Mouse (Mus musculus) regulatory T cell (primary cell): ENCODE measurements around the gene Abcc10.

Experiments used
- in situ Hi-C: fragments of 300-600 bp; cut with MboI, MseI; formaldehyde crosslinking; loops from one replicate; pipeline ENCODE4 v1.15.1; 2025; ENCODE audit warnings: high pct_unique_total_duplicates

The Abcc10 gene

GRCm38 (mm10) chr17:46327906-46328534 lies at the start of gene Abcc10:
Abcc10 (minus strand) TSS chr17:46328352.
- in situ Hi-C loops = no loop called here

GRCm38 (mm10) chr17:46371783-46372182 lies 43.6 kb upstream of the Abcc10 start:
- in situ Hi-C loops = loop anchor here (5.0 kb wide), 1 partner anchor 104 kb away; no protein-coding TSS in a partner anchor

- in situ Hi-C loops = loop anchor here (5.0 kb wide), 1 partner anchor 81 kb away; no protein-coding TSS in a partner anchor
Observed at GRCm38 (mm10) chr17:46351026-46351700, 23.0 kb upstream of the Abcc10 start.

GRCm38 (mm10) chr17:46341208-46341607 lies 13.1 kb upstream of the Abcc10 start:
- in situ Hi-C loops = no loop called here

- in situ Hi-C loops = no loop called here
Observed at GRCm38 (mm10) chr17:46336475-46336874, 8.3 kb upstream of the Abcc10 start.

GRCm38 (mm10) chr17:46328723-46329122 lies 571 bp upstream of the Abcc10 start:
- in situ Hi-C loops = no loop called here

GRCm38 (mm10) chr17:46327413-46327905 lies 693 bp downstream of the Abcc10 start:
- in situ Hi-C loops = no loop called here

GRCm38 (mm10) chr17:46322046-46322823 lies 5.9 kb downstream of the Abcc10 start:
- in situ Hi-C loops = loop anchor here (5.0 kb wide), 1 partner anchor 75 kb away; no protein-coding TSS in a partner anchor

GRCm38 (mm10) chr17:46320492-46320891 lies 7.7 kb downstream of the Abcc10 start:
- in situ Hi-C loops = loop anchor here (5.0 kb wide), 1 partner anchor 77 kb away; no protein-coding TSS in a partner anchor

GRCm38 (mm10) chr17:46315813-46316212 lies 12.3 kb downstream of the Abcc10 start:
- in situ Hi-C loops = no loop called here

- in situ Hi-C loops = no loop called here
Observed at GRCm38 (mm10) chr17:46313135-46313715, 14.9 kb downstream of the Abcc10 start.

GRCm38 (mm10) chr17:46310515-46310914 lies 17.6 kb downstream of the Abcc10 start:
- in situ Hi-C loops = no loop called here

GRCm38 (mm10) chr17:46309835-46310234 lies 18.3 kb downstream of the Abcc10 start:
- in situ Hi-C loops = loop anchor here (10.0 kb wide), 1 partner anchor 585 kb away; no protein-coding TSS in a partner anchor

GRCm38 (mm10) chr17:46306956-46307355 lies 21.2 kb downstream of the Abcc10 start:
- in situ Hi-C loops = loop anchor here (10.0 kb wide), 1 partner anchor 582 kb away; no protein-coding TSS in a partner anchor

- in situ Hi-C loops = loop anchor here (10.0 kb wide), 1 partner anchor 579 kb away; no protein-coding TSS in a partner anchor
Observed at GRCm38 (mm10) chr17:46304184-46304583, 24.0 kb downstream of the Abcc10 start.

GRCm38 (mm10) chr17:46301892-46302291 lies 26.3 kb downstream of the Abcc10 start:
- in situ Hi-C loops = loop anchor here (10.0 kb wide), 1 partner anchor 577 kb away; no protein-coding TSS in a partner anchor

GRCm38 (mm10) chr17:46298220-46298913 lies 29.8 kb downstream of the Abcc10 start:
- in situ Hi-C loops = no loop called here

- in situ Hi-C loops = no loop called here
Observed at GRCm38 (mm10) chr17:46297364-46298219, 30.6 kb downstream of the Abcc10 start, which contains the start of gene Dlk2. Dlk2 (plus strand) TSS chr17:46297421.

GRCm38 (mm10) chr17:46297028-46297363 lies 31.2 kb downstream of the Abcc10 start:
- in situ Hi-C loops = no loop called here

- in situ Hi-C loops = no loop called here
Observed at GRCm38 (mm10) chr17:46296601-46297000, 31.6 kb downstream of the Abcc10 start.
